12 mouse cellular contexts compared by ENCODE assay signal in genomic region chr12:38140039-38140438, GRCm38 (mm10).
A peak's percentile ranks its signal among the peaks of the same experiment; 100 is the strongest.
DNase-seq lines count a peak whose midpoint lies in the region; ATAC-seq lines count a peak whose summit lies in the region.
"Had no signal": no experiment of that assay in that cellular context is flagged by ENCODE, and none has a peak within 500 bp of the region (broad histone marks: within the 10 kb centered on the region; RNA-seq: fewer than 3 reads in every experiment).

No protein-coding gene starts in this region.

- H3K36me3 ChIP-seq in hindbrain, embryonic 14.5 days (replicated peaks; ENCODE audit: control insufficient read depth, insufficient read depth): no peaks in the 10 kb centered on the region
- H3K36me3 ChIP-seq in hindbrain, embryonic 16.5 days (ENCODE audit: control insufficient read depth, insufficient read depth, low read length): no peaks in the 10 kb centered on the region
- no peaks in the 10 kb centered on the region for H3K36me3 ChIP-seq in splenic B cell, adult 2 months (ENCODE audit: control insufficient read depth, insufficient read depth, low read length, poor library complexity, severe bottlenecking)

- DNase-seq in cerebellum, adult 9-10 months: peak; percentile 48
- DNase-seq in hindbrain, embryonic 14.5 days (ENCODE audit: low spot score): peak; percentile 66
- DNase-seq in lung, postnatal 36 days: peak; percentile 2
- no peak for DNase-seq in lung, postnatal 4 days
- DNase-seq in splenic B cell, adult 2 months (ENCODE audit: low read depth, low spot score): peak; percentile 2
- DNase-seq in spleen, adult 12 weeks (ENCODE audit: low spot score): no peak
- DNase-seq: adrenal gland, postnatal 14 days; cerebellum, adult 8-10 months; kidney, postnatal 25 days had no signal

- H3K27ac ChIP-seq in hindbrain, embryonic 14.5 days: no peak overlapping the region
- no peak overlapping the region for H3K27ac ChIP-seq in hindbrain, embryonic 16.5 days (ENCODE audit: low read depth, low read length)

- no peak overlapping the region for H3K4me2 ChIP-seq in hindbrain, embryonic 14.5 days (replicated peaks)
- H3K4me2 ChIP-seq in hindbrain, embryonic 16.5 days (ENCODE audit: low read length): no peak overlapping the region

- H3K9ac ChIP-seq in hindbrain, embryonic 14.5 days: no peak overlapping the region
- H3K9ac ChIP-seq in hindbrain, embryonic 16.5 days (ENCODE audit: low read depth, low read length): no peak overlapping the region

- ATAC-seq in cerebellum, adult (ENCODE audit: insufficient number of reproducible peaks, low FRiP score, low TSS enrichment): no peak
- ATAC-seq in hindbrain, embryonic 14.5 days (ENCODE audit: low FRiP score): no peak
- ATAC-seq in hindbrain, embryonic 16.5 days: no peak

- no peaks in the 10 kb centered on the region for H3K4me1 ChIP-seq in hindbrain, embryonic 14.5 days (replicated peaks; ENCODE audit: control insufficient read depth, insufficient read depth, low read length)
- no peaks in the 10 kb centered on the region for H3K4me1 ChIP-seq in hindbrain, embryonic 16.5 days (ENCODE audit: control insufficient read depth, insufficient read depth, low read depth, low read length)

- no peaks in the 10 kb centered on the region for H3K9me3 ChIP-seq in hindbrain, embryonic 14.5 days (ENCODE audit: control insufficient read depth, low read length)
- no peaks in the 10 kb centered on the region for H3K9me3 ChIP-seq in hindbrain, embryonic 16.5 days (ENCODE audit: control insufficient read depth, low read length)

- H3K4me3 ChIP-seq in hindbrain, embryonic 14.5 days (replicated peaks; ENCODE audit: low read length): no peak overlapping the region
- H3K4me3 ChIP-seq in hindbrain, embryonic 16.5 days (ENCODE audit: low read length): no peak overlapping the region
- H3K4me3 ChIP-seq: erythroblast, embryonic 14.5 days had no signal

- H3K27me3 ChIP-seq in hindbrain, embryonic 14.5 days (ENCODE audit: control insufficient read depth, insufficient read depth, low read length): no peaks in the 10 kb centered on the region
- no peaks in the 10 kb centered on the region for H3K27me3 ChIP-seq in hindbrain, embryonic 16.5 days (replicated peaks; ENCODE audit: control insufficient read depth, insufficient read depth, low read length)
- no peaks in the 10 kb centered on the region for H3K27me3 ChIP-seq in splenic B cell, adult 2 months (ENCODE audit: control insufficient read depth, insufficient read depth, low read length, poor library complexity, severe bottlenecking)

Comparison
In these comparisons a context has a peak if more than half of its experiments do, and no peak if none do; other contexts are left out.
1. DNase-seq: peak in cerebellum, adult 9-10 months (single experiment), hindbrain, embryonic 14.5 days (single experiment), lung, postnatal 36 days (single experiment) and splenic B cell, adult 2 months (single experiment); none in lung, postnatal 4 days (0 of 2) and spleen, adult 12 weeks (single experiment).